Mouse (Mus musculus) heart, embryonic 13.5 days (tissue): ENCODE results near the gene Cd69. TPM values are rescaled to one million over a fixed set of nuclear protein-coding genes. Genes with fewer than 3 reads are reported as not detected.

Experiments
- ATAC-seq: fragments of 200-750 bp; cut with Nextera tagmentation; 2 replicates; pipeline ENCODE4 v1.8.0; 2017; ENCODE audit warnings: moderate TSS enrichment; ENCODE audit not compliant: insufficient number of reproducible peaks, low FRiP score, low TSS enrichment; ENCODE audit errors: extremely low read depth
- H3K27ac ChIP-seq: fragments of 300-500 bp; sonication (generic); replicated peaks from 2 replicates; pipeline ENCODE4 v1.5.1; 2015; ENCODE audit warnings: moderate library complexity, mild to moderate bottlenecking, inconsistent platforms
- H3K27me3 ChIP-seq: fragments of 300-500 bp; sonication (generic); replicated peaks from 2 replicates; pipeline ENCODE4 v1.6.1; 2015; ENCODE audit warnings: mild to moderate bottlenecking, inconsistent platforms
- H3K36me3 ChIP-seq: fragments of 300-500 bp; sonication (generic); 2 replicates; pipeline ENCODE4 v1.6.1; 2015; ENCODE audit warnings: mild to moderate bottlenecking, inconsistent platforms
- H3K4me1 ChIP-seq: fragments of 300-500 bp; sonication (generic); 2 replicates; pipeline ENCODE4 v1.6.1; 2015; ENCODE audit warnings: inconsistent platforms
- H3K4me2 ChIP-seq: fragments of 300-500 bp; sonication (generic); 2 replicates; pipeline ENCODE4 v1.6.1; 2015; ENCODE audit warnings: inconsistent platforms, mild to moderate bottlenecking, moderate library complexity
- H3K4me3 ChIP-seq: fragments of 300-500 bp; sonication (generic); 2 replicates; pipeline ENCODE4 v1.5.1; 2015; ENCODE audit warnings: moderate library complexity, mild to moderate bottlenecking, inconsistent platforms
- H3K9ac ChIP-seq: fragments of 300-500 bp; sonication (generic); 2 replicates; pipeline ENCODE4 v1.6.1; 2015; ENCODE audit warnings: inconsistent platforms, mild to moderate bottlenecking, moderate library complexity
- H3K9me3 ChIP-seq: fragments of 300-500 bp; sonication (generic); 2 replicates; pipeline ENCODE4 v1.6.1; 2016; ENCODE audit warnings: inconsistent platforms
- WGBS: fragments of 180-500 bp; shearing (Covaris S2); methylation state at CpG from one replicate; pipeline ENCODE4 v1.1.7; 2015; ENCODE audit warnings: mixed read lengths; 5-methylcytosine and 5-hydroxymethylcytosine counted together
- polyA plus RNA-seq: library from polyadenylated mRNA; unstranded; fragments of >200 nt; fragmentation: Nextera tagmentation; extraction: Ambion mirVana; gene quantifications from 2 replicates; pipeline ENCODE4 v1.2.1, GENCODE M21; 2015

Cd69 gene
- polyA plus RNA-seq, 1 experiment from 2014 or later = not detected

DNA sequence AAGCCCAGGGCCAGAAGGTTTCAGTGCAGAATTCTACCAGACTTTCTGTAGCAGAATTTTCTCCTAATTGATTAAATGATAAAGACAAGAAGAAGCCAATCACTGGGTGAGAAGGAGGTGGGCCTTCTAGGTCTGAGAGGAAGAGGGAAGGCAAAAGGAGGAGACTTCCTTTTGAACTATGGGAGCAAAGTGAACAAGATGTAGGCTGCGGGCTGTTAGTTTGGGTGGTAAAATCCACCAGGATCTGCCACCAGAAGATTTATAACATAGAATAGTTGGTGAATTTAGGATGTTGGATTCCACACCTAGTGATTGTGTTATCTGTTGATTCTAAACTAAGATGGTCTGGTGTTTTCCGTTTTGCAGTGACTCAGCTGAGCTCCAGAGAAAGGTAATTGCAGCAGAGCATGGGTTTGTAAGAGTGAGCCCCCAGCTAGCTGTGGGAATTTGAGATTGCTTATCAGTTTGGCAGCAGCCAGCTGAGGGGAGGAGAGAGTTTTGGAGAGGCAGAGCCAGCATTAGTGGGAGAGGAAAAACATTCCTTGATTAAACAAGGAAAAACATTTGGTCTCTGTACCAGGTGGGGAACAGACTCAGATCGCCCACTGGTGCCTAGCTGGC lies 55.2 kb downstream of the Cd69 start:
- Histone ChIP-seq H3K9me3 (no peaks in the 10 kb centered on the region), H3K27me3 (no peaks in the 10 kb centered on the region), H3K4me3 (no peak overlapping the region), H3K36me3 (no peaks in the 10 kb centered on the region), H3K9ac (no peak overlapping the region), H3K4me1 (peaks cover 13% of the 10 kb centered on the region; the same call in 1 of the 2 replicates), H3K4me2 (no peak overlapping the region), H3K27ac (no peak overlapping the region)
- WGBS = 42% methylated on average over 3 of the region's 3 CpGs
- ATAC-seq = no peak

DNA sequence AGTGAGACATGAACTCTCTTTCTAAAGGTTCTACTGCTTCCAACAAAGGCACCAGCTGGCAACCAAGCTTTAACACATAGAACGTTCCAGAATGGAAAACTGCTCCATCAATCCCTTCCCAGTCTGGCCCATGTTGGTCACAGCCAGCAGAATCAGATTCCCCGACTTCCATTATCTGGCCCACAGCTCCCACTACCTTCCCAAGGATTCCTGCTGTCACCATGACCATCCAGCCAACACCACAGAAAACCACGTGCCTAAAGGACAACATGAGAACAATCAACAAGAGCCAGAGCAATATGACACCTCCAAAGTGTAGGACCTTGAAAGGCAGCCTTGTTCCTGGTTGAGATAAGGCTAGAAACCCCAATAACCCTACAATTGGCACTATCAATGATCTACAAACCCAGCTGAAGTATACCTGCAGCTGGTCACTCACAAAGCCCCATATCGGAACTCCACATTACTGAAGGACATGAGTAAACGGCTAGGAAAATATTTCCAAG lies 57.0 kb downstream of the Cd69 start:
- Histone ChIP-seq H3K9ac (no peak overlapping the region), H3K36me3 (no peaks in the 10 kb centered on the region), H3K4me2 (no peak overlapping the region), H3K27ac (no peak overlapping the region), H3K9me3 (no peaks in the 10 kb centered on the region), H3K4me1 (peaks cover 8% of the 10 kb centered on the region; the same call in 1 of the 2 replicates), H3K4me3 (no peak overlapping the region), H3K27me3 (no peaks in the 10 kb centered on the region)
- no peak for ATAC-seq
- WGBS = 70% methylated on average over 5 of the region's 5 CpGs

Other genes with a start within 250 kb of the Cd69 start
- not detected in 2 replicates for gene Klrb1f, start 229.5 kb downstream of the Cd69 start, polyA plus RNA-seq
- not detected in 2 replicates for gene Clec2e, start 174.5 kb downstream of the Cd69 start, polyA plus RNA-seq
- gene Clec2d, start 94.8 kb downstream of the Cd69 start, polyA plus RNA-seq = 0.11 and 0.20 TPM in 2 replicates
- not detected in 2 replicates for gene 4922502D21Rik, start 56.4 kb upstream of the Cd69 start, polyA plus RNA-seq
- 0.66 and 0.86 TPM in 2 replicates for gene Clec12a, start 67.3 kb upstream of the Cd69 start, polyA plus RNA-seq
- gene Clec12b, start 110.4 kb upstream of the Cd69 start, polyA plus RNA-seq = 0.15 and 0.32 TPM in 2 replicates
- gene Clec1b, start 121.9 kb upstream of the Cd69 start, polyA plus RNA-seq = 5.9 and 9.6 TPM in 2 replicates
- gene Clec9a, start 133.4 kb upstream of the Cd69 start, polyA plus RNA-seq = 0.20 and 0.35 TPM in 2 replicates
- gene Clec1a, start 176.6 kb upstream of the Cd69 start, polyA plus RNA-seq = 3.0 and 3.2 TPM in 2 replicates
- 0.29 and 0.48 TPM in 2 replicates for gene Olr1, start 231.7 kb upstream of the Cd69 start, polyA plus RNA-seq
- gene Tmem52b, start 237.1 kb upstream of the Cd69 start, polyA plus RNA-seq = 0.12 TPM in 1 of 2 replicates, not detected in the other